Mouse (Mus musculus): ENCODE results near the gene Npepps.
A peak's percentile ranks its signal among the peaks of the same experiment; 100 is the strongest.

Gene Npepps

DNA sequence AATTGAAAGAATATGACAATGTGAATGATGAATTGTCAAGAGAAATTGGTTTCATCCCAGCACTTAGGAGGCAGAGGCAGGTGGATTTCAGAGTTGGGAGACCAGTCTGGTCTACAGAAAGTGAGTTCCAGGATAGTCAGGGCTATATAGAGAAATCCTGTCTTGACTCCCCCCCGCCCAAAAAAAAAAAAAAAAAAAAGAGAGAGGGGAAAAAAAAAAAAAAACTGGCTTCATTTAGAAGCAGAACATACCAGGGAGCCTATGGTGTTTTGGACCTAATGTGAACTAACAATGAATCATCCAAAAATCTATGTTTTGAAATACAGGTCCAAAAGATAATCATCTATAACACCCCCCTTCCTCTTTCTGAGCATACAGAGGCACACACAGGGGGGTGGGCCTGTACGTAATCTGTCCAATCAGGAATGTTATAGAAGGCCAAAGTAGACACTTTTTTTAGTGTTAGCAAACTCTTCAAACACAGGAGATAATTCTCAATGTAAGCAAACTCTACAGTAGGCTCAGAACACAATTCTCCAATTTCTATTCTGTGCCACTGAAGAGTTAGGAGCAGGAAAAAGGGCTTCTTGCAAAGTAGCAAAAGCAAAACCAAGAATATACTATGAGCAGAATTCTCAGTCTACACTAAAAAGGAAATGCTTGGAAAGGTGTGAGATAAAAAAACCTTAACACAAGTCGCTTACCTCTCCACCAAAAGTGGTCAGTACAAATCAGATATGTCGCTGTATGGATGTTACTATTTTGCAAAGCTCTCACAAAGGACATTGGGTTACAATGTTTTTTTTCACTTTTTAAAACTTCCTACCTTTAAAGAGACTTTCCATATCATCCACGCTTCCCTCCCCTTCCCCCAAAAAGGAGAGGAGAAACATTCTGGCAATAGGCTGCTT lies 94.5 kb downstream of the Npepps start:
- no peak for DNase-seq

DNA sequence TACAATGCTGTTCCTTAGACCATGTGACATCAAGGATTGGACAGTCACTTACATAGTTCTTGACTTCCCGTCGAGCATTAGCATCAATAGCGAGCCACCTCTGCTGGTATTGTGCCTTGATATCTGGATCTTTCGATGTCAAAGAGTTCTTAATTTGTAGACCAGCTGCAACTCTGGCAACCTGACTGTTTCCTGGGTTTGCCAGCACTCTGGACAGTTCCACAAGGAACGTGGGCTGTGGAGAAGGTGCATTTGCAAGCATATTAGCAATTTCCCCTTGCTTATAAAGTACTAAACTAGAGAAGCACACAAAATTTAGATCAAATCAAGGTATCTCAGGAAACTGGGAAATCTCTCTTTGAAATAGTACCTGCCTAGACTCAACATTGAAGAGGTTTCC lies 95.6 kb downstream of the Npepps start:
- no peak for DNase-seq

- DNase-seq = no peak
These were observed 98.0 kb downstream of the Npepps start for GRCm38 (mm10) chr11:97182446-97182845.

DNA sequence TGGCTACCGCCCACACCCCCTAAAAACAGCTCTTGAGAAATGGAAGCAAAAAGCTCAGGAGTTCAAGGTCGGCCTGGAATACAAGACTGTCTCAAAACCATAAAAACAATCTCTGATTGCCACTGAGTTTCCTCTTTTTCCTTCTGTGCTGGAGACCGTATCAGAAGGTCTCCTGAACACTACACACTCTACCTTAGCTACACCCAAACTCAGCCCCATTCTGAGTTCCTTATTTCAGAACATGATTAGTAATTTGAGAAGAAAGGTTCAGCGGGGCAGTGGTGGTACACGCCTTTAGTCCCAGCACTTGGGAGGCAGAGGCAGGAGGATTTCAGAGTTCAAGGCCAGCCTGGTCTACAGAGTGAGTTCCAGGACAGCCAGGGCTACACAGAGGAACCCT lies 99.4 kb downstream of the Npepps start:
- no peak for DNase-seq

DNA sequence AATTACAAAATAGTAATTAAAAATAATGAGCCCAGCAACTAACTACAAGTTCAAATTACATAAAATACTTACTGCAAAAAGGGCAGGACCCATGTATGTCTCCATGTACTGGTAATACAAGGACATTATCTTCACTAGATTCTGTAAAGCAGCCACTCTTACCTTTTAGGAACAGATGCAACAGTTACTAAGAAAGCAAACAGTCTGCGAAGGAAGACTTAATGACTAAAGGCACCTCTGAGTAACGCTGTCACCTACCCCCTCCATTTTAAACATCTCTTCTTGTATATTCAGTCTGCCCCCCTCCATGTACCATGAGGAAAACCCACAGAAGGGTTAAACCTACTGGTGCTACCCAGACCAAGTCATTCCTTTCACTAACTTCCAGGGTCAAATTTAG lies 102.2 kb downstream of the Npepps start:
- no peak for DNase-seq

DNA sequence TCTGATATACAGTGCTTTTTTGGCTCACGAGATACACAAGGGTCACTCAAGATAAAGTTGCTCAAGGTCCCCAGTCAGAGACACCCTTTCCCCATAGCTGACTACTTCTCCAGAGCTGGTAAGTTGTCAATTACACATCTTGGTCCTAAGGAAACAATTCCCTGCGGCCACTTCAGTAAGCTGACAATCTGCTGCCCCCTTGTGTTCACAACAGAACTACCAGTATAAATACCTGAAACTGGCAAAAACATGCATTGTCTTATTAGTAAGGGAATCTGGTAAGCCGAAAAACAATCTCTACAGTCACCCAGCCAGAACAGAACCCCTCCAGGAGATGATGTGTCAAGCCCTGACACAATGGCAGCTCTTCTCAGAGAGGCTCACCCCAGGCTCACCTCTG lies 103.6 kb downstream of the Npepps start:
- DNase-seq = peak; percentile 75

- no peak for DNase-seq
These were observed 104.9 kb downstream of the Npepps start for GRCm38 (mm10) chr11:97175499-97175898.

GRCm38 (mm10) chr11:97160341-97160740 lies 120.1 kb downstream of the Npepps start:
- DNase-seq = no peak

DNA sequence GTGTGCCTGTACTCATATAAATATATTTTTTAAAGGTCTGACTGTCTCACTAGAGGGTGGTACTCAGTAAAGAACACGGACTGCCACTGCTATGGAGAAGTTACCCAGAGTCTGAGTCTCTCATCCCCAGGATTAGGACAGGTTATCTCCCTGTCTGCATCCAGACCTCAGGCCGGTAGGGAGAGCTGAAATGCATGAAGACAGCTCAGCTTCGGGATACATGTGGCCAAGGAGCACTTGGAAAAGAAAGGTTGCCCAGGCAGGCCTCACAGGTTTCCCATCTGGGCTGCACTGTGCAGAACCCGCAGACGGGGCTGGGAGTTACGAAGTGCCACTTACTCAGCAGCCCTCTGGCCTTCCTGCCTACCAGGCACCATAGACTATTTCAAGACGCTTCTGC lies 123.4 kb downstream of the Npepps start:
- no peak for DNase-seq

All from embryo, embryonic 11 days (tissue).